Mouse (Mus musculus) ES-Bruce4 (cell line): ENCODE data around the gene Emsy.

Experiments used
- EP300 ChIP-seq: IDR thresholded peaks from 2 replicates; pipeline ENCODE4 v1.6.1; 2011; ENCODE audit warnings: low read depth, low read length; ENCODE audit not compliant: insufficient read depth
- POLR2A ChIP-seq: IDR thresholded peaks from one replicate; pipeline ENCODE4 v1.8.1; 2011; ENCODE audit warnings: low read length; ENCODE audit not compliant: insufficient read depth

DNA sequence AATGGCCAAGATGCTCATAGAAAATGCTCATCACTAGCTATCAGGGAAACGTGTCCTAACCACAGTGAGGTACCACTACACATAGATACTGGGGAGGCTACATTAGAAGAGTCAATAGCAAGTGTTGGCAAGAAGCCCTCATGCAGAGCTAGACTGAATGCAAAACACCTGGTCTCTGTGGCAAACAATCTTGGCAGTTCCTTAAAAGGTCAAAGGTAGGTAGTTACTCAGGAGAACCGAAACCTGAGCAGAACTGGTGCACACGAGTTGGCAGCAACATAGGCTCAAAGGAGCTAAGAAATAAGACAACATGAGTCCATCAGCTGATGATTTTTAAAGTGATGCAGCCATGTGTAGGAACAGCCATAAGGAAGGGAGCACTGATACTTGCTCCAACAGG is 70.3 kb downstream of the Emsy start:
- TF ChIP-seq EP300 (no peak), POLR2A (no peak)
